Comparison of ENCODE assay signal across 13 mouse cellular contexts in genomic region chr3:41430191-41430590, GRCm38 (mm10).
DNase-seq lines count a peak whose midpoint lies in the region; ATAC-seq lines count a peak whose summit lies in the region.
"Had no signal": no experiment of that assay in that cellular context is flagged by ENCODE, and none has a peak within 500 bp of the region (broad histone marks: within the 10 kb centered on the region; RNA-seq: fewer than 3 reads in every experiment).

No protein-coding gene starts in this region.

- H3K9me3 ChIP-seq in limb, embryonic 11.5 days (ENCODE audit: control insufficient read depth, low read length), result no peaks in the 10 kb centered on the region
- H3K9me3 ChIP-seq in limb, embryonic 10.5 days (replicated peaks), result no peaks in the 10 kb centered on the region
- H3K9me3 ChIP-seq: forebrain, embryonic 15.5 days; hindbrain, embryonic 15.5 days; liver, embryonic 13.5 days had no signal

- no peaks in the 10 kb centered on the region for H3K36me3 ChIP-seq in limb, embryonic 11.5 days (ENCODE audit: control insufficient read depth, insufficient read depth, low read length)
- H3K36me3 ChIP-seq in limb, embryonic 10.5 days, result no peaks in the 10 kb centered on the region
- H3K36me3 ChIP-seq: forebrain, embryonic 15.5 days; hindbrain, embryonic 15.5 days; liver, embryonic 13.5 days had no signal

- ATAC-seq in limb, embryonic 11.5 days (ENCODE audit: insufficient number of reproducible peaks, low FRiP score, low TSS enrichment, low read depth), result no peak
- ATAC-seq: forebrain, embryonic 15.5 days had no signal

- no peak overlapping the region for H3K4me2 ChIP-seq in limb, embryonic 11.5 days (ENCODE audit: low read depth, severe bottlenecking)
- H3K4me2 ChIP-seq: forebrain, embryonic 15.5 days; hindbrain, embryonic 15.5 days; liver, embryonic 13.5 days had no signal

- H3K27me3 ChIP-seq in limb, embryonic 11.5 days (ENCODE audit: control insufficient read depth, insufficient read depth, low read length), result no peaks in the 10 kb centered on the region
- H3K27me3 ChIP-seq in limb, embryonic 10.5 days (ENCODE audit: low read depth, poor library complexity, severe bottlenecking), result no peaks in the 10 kb centered on the region
- H3K27me3 ChIP-seq: forebrain, embryonic 15.5 days; hindbrain, embryonic 15.5 days; liver, embryonic 13.5 days had no signal

- 33% methylated on average over 3 of the region's 3 CpGs for WGBS in limb, embryonic 11.5 days
- WGBS in limb, embryonic 10.5 days, result 56% methylated on average over 3 of the region's 3 CpGs

- H3K4me1 ChIP-seq in limb, embryonic 11.5 days (ENCODE audit: control insufficient read depth, insufficient read depth, low read length), result no peaks in the 10 kb centered on the region
- H3K4me1 ChIP-seq in limb, embryonic 10.5 days, result peaks cover 10% of the 10 kb centered on the region; the same call in 1 of the 2 replicates
- H3K4me1 ChIP-seq: forebrain, embryonic 15.5 days; hindbrain, embryonic 15.5 days; liver, embryonic 13.5 days had no signal

- no peak overlapping the region for H3K9ac ChIP-seq in limb, embryonic 11.5 days (ENCODE audit: low read length)
- H3K9ac ChIP-seq: forebrain, embryonic 15.5 days; hindbrain, embryonic 15.5 days; liver, embryonic 13.5 days had no signal

- no peak overlapping the region for H3K4me3 ChIP-seq in limb, embryonic 11.5 days (ENCODE audit: low read depth, low read length)
- no peak overlapping the region for H3K4me3 ChIP-seq in limb, embryonic 10.5 days
- H3K4me3 ChIP-seq: forebrain, embryonic 15.5 days; hindbrain, embryonic 15.5 days; liver, embryonic 13.5 days had no signal

- H3K27ac ChIP-seq in limb, embryonic 11.5 days (replicated peaks; ENCODE audit: low read depth, low read length), result 0 out of 2 replicates have a peak overlapping the region, but pooled peaks have one; percentile 22
- H3K27ac ChIP-seq in limb, embryonic 10.5 days, result no peak overlapping the region
- H3K27ac ChIP-seq: forebrain, embryonic 15.5 days; hindbrain, embryonic 15.5 days; liver, embryonic 13.5 days had no signal

- peak; percentile 5 for DNase-seq in cerebellum, adult 9-11 months
- no peak for DNase-seq in cerebellum, adult 11-12 months
- DNase-seq in limb, embryonic 11.5 days (ENCODE audit: low spot score), result peak; percentile 40
- no peak for DNase-seq in limb, embryonic 10.5 days (ENCODE audit: low spot score)
- DNase-seq in heart, adult 9 months (ENCODE audit: low spot score in 2 of 2), result peak; percentile 72 to 75
- peak; percentile 37 for DNase-seq in lung, postnatal 36 days
- no peak for DNase-seq in adrenal gland, adult 2 months
- DNase-seq in spleen, postnatal 4 days (ENCODE audit: low spot score in 2 of 2), result no peak
- DNase-seq: adrenal gland, postnatal 36 days; cerebellum, postnatal 25 days; liver, embryonic 13.5 days had no signal

Comparison
In these comparisons a context has a peak if more than half of its experiments do, and no peak if none do; other contexts are left out.
1. DNase-seq: peak in cerebellum, adult 9-11 months (single experiment), limb, embryonic 11.5 days (single experiment), heart, adult 9 months (2 of 2) and lung, postnatal 36 days (single experiment); none in cerebellum, adult 11-12 months (single experiment), limb, embryonic 10.5 days (single experiment), adrenal gland, adult 2 months (single experiment) and spleen, postnatal 4 days (0 of 2).